Mouse (Mus musculus): ENCODE measurements around the gene Ap3b1. TPM values are rescaled to one million over a fixed set of nuclear protein-coding genes. Genes with fewer than 3 reads are reported as not detected.
A peak's percentile ranks its signal among the peaks of the same experiment; 100 is the strongest.

Gene Ap3b1
- total RNA-seq, 2 experiments from 2014 or later = 29.4 to 31.8 TPM

DNA sequence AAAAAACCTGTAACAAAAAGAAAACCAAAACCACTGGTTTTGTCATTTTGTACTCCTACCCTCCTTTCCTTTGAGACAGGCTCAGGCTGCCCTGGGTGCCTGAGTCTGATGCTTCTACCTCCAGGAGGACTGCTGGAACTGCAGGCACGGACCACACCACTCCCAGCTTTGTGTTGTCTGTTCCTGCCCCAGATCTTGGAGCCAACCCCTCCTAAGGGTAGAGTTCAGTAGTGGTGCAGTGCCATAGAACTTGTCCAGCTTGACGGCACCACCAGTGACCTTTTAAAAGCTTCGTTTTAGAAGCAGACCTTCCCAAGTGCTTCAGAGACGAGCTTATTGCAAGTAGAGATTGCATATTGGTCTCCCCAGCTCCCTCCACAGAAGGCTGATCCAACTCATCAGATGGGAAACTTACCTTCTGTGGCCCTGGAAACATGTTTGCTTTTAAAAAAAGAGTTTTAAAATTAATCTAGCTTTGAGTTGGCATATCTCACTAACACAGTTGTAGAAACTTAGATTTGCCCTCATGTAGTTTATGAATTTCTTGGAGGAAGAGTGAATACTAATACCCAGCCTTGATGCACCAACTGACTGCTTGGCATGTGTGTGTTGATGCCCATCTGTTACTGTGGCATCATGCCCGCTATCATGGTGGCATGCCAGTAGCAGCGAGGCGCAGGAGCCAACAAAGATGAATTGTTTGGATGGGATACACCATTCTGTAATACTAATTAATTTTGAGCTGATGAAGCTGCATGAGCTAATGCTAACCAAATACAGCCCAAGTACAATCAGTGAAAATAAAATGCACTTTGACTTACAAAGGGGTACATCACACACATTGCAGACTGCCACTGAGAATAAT lies 17.0 kb downstream of the Ap3b1 start:
- DNase-seq = no peak

DNA sequence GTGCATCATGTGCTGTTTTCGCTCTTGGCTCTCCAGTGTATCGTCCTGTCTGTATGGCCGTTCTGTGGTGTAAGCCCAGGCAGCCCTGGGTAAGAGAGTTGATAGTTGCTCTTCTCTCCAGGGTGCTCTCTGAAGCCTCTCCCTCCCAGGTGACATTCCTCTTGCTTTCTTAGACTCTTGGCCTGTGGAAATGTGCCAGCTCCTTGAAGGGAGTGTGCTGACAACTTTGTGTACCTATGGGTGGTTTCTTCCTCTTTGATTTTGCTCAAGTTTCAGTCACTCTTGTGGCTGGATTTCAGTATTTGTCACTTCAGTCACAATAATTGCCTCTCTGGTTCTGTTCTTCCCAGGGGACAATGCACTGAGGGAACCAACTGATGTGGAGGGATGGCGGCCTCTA lies 20.2 kb downstream of the Ap3b1 start:
- no peak for DNase-seq

DNA sequence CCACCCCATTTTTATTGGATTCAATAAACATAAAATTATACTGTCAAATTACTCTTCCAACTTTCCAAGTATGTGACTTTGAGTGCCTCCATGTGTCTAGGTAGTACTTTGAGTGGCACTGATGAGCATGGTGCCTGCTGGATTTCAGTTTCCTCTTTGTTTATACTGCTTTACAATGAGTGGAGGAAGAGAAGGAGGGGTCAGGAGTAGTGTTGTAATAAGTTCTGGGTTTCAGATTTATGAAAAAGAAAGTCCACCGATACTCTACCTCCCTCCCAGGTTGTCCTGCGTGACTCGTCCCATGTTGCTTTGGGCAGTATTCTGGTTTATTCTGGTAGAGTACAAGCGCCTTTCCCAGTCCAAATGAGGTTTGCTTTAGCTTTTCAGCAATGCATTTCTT lies 22.7 kb downstream of the Ap3b1 start:
- no peak for DNase-seq

DNA sequence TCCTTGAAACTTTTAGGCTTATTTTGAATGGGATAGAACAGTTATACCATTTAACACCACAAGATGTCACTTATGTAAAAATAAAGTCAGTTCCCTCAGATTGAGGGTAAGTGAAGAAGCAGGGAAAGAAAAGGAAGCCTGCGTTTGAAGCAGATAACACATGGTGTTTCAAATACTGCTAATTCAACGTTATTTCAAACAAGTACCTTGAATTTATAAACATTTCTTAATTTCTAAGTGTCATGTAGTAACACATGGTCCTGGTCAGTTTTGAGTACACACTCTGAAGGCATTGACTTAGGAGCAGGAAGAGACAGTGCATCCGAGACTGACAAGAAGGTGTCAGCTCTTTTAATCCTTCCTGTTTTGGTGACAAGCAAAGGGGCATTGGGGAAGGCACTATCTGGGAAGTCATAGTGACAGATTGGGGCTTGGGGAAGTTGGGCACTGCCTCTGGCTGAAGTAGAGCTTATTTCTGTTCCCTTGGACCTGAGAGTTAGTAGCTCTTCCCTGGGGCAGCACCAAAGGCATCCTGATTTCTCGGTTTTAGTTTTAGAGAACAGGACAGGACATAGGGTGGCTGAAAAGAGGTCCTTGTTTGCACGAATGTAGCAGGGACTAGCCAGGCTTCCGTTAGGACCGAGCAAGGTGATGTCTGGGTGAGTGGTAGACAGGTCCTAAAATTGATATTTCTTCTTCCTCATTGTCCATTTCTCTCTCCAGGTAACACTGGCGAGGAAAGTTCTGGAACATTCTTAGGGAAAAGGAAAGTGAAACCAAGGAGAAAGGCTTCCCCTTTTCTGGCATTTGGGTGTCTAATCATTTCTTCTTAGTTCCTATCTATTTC lies 23.3 kb downstream of the Ap3b1 start:
- no peak for DNase-seq

DNA sequence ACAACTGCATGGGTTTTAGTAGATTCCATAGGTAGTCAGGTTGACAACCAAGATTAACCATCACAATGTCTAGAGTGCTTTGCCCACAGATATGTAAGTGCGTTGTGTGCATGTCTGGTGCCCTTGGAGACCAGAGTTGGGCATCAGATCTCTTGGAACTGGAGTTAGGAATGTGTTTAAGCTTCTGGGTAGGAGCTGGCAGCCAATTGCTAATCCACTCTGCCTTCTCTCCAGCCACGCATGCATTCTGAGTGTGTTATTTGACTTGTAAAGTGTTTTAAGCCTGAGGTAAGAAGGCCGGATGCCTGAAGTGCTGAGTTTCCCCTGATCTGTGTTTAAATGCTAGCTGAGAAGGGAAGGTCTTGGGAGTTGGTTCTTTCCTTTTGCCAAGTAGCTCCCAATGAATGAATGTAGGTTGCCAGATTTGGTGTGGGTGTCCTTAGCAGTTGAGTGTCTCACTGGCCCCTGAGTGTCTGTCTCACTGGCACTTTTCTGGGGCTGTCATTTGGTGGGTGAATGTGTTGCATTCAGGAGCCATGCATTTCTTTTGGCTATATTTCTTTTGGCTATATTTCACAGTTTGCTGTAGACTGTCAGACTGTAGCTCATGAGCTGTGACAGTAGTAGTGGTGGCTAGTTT lies 26.3 kb downstream of the Ap3b1 start:
- no peak for DNase-seq

DNA sequence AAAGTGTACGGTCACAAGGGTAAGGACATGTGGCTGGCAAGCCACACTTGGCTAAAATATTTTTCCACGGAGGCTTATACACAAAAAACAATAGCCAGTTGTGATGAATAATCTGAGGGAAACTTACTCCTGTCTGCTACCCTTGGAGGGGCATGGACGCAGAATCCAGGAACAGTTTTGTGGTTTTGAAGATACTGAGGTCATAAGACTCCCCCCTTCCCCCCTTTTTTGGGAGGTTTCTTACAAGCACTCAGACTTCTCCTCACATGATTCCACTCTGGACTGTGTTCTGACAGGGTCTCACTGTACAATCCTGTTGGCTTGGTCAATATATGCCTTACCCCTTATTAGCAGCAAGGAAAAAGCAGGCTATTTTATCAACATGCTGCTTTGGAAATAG lies 29.8 kb downstream of the Ap3b1 start:
- no peak for DNase-seq

DNA sequence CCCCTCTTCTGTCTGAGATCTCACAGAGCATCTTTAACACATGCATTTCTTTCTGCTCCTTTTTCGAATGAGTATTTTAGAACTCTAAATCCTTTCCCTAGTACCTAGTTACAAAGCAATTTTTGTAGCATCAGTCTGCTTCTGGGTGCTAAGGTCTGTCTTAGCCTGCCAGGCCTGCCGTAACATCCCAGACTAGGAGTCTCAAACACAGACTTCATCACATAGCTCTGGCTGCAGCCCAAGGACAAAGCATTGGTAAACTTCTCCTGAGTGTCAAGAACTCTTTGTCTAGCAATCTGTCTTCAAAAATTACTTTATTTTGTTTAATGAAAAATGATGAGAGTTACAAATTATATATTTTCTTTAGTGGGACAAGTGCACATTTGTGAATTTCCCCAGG lies 30.8 kb downstream of the Ap3b1 start:
- no peak for DNase-seq

DNA sequence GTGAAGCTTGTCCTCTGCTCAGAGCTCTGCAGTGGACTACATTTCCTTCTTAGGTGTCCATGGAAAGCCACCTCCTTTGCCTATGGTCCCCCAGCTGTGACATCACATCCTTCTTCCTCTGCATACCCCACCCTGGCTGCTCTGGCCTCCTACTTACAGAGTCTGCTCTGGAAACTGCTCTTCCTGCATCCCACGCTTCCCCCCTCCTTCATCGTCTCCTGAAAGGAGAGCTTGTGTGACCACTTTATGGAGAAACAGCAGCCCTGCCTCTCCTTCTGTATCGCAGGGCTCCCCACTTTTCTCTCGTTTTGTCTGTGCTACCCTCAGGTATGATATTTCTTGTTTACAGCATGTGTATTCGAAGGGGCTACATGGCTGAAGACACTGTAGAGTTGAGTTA lies 33.5 kb downstream of the Ap3b1 start:
- DNase-seq = no peak

DNA sequence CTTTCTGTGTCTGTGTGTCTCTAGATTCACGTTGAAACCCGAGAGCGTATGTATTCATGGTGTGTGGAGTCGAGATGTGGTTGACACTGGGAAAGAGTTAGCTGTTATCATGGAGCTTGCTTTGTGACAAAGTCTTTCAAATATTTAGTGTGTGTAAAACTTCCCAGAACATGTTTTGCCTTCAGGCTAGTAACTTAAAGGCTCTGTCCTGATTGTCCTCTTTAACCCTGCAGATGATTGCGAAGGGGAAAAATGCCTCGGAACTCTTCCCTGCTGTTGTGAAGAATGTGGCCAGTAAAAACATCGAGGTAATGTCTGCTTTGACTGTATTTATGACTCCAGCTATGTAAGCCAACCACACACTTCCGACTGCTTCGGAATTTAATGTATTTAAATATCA lies 35.7 kb downstream of the Ap3b1 start:
- DNase-seq = no peak

DNA sequence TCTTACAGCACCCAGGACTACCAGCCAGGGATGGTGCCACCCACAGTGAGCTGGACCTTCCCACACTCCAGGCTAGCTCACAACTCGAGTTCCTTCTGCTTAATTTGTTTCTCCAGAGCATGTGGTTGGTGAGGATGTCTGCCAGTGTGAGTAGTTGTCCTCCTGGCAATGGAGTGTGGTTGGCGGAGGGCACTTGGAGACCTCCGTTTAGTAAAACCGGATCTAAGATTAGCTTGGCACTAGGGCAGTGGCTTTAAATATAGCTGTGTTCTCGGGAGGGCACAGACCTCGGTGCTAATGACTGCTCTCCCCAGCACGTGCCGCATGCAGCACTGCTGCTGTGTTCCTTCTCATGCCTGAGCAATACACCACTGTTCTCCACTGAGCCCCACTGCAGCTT lies 37.0 kb downstream of the Ap3b1 start:
- peak; percentile 39 for DNase-seq

DNA sequence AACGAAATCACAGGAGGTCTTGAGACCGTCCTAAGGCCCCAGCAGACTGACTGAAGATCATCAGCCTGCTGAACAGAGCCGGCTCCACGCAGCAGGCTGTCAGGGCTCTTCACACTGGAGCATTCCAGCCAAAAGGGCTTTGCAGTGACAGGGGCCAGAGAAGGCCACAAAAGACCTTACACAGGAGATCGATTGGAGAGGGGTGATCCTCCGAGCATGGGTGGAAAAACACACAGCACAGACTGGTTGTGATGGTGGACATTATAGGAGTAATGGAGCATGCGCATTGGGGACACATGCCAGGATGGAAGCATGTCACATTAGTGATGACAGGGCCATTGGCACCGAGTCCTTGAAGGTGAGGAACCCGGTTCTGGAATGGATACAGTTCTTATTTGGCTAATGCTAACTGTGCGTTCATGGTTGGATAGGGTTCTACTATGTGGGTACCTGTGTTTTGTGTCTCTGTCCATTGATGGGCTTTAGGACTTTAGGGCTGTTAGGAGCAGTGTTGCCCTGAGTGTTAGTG lies 37.7 kb downstream of the Ap3b1 start:
- DNase-seq = no peak

DNA sequence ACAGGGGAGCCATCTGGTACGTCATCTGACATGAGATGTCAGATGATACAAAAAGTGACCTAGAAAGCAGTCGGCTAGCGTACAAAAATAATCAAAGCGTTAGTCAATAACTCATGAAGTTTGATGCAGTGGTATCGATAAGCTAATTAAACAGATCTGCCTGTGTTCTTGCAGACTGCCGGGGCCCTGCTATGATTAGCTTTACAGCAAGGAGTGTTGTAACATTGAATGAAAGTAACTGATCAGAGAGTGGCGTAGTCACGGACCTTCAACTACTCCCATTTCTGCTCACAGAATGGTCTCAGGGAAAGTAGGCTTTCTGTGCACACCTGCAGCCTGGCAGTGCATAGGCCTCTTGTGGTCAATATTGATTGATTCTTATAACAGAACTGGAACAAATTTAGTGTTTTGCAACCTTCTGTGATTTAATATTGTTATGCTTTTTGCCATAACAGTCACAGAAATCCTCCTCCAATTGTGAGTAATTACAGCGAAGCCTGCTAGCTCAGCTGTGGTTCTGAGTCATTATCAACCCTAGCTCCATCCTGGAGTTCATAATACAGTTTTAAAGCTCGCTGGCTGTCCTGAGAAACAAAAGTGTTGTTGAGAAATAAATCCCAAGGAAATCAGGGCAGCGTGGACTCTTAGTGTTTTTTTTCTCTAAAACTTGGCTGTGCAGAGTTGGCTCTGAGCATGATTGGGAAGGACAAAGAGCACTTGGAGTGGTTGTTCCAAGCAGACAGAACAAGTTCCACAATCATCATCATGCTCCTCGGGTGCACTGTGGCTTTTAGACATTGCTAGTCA lies 40.0 kb downstream of the Ap3b1 start:
- no peak for DNase-seq

DNA sequence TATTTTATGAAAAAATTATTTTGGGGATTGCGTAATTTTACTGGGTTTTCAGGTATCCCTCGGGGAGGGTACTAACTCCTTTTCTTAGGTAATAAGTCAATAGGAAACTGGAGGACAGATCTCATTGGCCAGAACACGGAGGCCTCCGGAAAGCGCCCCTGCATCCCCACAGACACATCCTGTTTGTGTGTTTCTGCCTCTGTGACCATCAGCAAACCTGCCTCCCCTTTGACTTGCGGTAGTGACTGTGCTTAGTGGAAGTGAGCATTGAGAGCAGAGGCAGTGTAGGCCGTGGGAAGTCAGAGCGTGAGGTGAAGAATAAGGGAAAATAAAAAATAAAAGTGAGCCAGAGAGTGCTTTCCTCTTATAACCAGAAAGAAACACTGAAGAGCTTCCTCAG lies 41.7 kb downstream of the Ap3b1 start:
- no peak for DNase-seq

DNA sequence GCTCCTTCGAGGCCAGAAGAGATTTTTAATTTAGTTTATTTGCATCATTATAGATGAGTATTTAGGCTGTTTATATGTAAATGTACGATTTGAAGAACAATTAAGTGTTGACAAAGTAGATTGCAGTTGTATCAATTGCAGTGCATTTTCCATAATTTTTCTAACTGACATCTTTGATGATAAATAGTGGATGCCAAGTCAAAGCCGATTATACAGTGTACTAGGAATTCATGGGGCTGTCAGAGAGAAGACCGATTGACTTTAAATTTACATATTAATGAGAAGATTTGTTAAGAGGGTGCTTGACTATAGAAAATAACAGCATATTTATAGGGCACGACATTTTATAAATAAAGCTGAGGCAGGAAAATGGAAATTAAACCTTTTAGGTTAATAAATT lies 64.8 kb downstream of the Ap3b1 start:
- no peak for DNase-seq

DNA sequence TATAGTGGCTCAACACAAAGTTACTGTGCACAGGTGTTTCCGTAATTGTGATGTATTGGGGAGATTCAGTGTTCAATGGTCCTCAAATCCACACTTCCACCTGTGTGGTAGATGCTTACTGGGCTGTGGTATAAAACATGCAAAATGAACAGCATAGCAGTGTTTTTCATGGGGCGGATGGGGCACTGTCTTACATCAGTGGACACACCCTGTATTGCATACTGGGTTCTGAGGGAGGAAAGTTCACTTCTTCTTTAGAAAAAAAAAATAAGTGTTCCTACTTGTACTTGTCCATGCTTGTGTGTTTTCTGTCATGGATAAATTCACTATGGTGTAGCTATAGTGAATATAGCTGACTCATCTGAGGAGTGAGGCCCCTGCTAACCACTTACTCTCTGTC lies 70.8 kb downstream of the Ap3b1 start:
- no peak for DNase-seq

DNA sequence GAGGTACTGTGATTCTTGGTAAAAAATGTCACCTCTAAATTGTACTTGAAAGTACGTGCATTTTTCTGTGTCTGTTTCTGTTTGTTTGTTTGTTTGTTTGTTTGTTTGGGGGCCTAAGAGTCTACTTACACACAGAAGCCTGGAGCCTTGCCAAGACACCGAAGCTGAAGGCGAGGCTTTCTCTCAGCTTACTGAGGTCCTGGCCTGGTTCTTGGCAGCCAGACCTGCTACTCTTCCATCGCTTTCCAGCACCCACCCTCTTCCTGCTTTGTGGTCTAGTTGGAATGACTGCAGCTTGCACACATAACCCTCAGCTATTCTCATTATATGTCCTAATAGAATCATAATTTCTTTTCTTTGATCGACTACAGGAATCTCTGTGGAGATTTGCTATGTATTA lies 80.6 kb downstream of the Ap3b1 start:
- DNase-seq = peak; percentile 49

DNA sequence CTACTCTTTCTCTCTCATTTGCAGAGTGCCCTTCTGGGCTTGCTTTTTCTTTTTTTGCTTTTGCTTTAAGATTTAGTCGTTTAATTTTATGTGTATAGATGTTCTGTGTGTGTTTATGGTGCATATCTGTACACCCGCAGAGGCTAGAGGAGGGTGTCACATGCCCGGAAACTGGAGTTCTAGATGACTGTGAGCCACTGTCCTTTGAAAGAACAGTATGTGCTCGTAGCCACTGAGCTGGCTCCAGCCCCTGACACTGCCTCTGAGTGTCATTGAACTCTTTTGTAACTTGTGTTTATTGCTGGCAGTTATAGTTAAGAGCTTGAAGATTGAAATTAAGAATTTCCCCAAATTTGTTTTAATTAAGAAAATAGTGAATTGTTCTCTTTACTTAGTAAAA lies 82.4 kb downstream of the Ap3b1 start:
- no peak for DNase-seq

DNA sequence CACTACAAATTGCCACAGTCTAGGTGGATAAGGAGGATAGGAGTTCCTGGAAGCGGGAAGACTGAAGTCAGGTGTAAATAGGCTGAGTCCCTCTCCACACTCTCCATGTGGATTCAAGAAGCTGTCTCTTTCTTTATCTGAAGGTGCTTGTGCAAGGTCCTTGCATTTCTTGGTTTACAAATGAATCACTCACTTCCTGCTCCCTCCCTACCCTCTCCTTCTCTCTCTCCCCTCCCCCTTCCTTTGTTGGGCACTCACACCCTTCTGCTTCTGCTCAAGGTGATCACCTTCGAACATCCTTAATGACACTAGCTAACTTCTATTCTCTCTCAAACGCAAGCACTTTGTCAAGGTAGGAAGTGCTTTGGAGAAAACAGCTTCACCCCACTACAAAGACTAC lies 84.7 kb downstream of the Ap3b1 start:
- DNase-seq = no peak

DNA sequence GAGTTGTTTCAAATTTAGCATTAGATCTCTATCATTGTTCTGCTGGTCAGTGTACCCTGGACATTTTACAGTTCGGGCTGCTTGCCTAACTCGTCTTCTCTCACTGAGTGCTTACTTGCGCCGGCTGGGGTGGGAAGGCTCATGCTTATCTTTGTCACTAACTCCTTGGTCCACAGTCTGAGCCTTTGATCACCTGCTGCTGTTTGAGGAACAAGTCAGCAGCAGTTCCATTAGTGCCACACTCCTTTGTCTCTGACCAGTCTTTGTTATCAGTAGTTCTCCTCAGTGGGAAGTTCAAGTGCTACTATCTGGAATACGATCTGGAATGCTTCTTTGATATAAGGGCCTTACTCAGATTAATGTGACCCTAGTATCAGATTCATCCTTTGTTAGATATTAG lies 86.3 kb downstream of the Ap3b1 start:
- no peak for DNase-seq

DNA sequence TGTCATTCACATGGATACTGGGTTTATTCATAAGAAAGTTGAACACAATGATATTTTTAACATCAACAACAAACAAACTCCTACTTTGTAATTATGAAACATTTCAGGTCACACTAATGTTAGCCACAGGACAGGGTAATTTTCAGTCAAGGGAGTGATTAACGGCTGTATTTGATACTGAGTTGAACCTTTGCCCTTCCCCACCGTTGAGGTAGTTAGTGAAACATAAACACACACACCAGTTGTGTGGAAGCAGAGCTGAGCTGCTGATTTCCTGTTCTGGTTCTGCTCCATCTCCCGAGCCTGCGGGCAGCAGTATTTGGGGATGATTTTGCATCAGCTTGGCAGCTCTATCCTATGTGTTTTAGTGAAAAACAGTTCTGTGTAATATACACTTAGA lies 88.2 kb downstream of the Ap3b1 start:
- DNase-seq = no peak

DNA sequence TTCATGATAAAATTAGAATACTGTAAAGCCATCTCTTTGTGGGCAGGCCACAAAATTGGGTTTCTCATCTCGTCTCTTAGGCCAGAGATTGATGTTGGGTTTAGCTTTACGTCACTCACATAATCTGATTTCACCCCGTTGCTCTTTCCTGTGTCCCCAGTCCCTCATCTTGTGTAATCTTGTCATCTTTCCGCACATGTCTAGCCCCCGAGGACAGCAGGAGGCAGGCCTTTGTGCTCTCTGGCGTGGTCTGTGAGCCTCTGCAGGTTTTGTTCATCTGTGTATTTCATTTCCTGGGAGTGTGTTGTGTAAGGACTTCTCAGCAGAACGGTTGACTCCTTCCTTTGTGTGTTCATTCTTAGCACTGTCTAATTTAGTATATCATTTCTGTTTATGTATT lies 90.8 kb downstream of the Ap3b1 start:
- no peak for DNase-seq

DNA sequence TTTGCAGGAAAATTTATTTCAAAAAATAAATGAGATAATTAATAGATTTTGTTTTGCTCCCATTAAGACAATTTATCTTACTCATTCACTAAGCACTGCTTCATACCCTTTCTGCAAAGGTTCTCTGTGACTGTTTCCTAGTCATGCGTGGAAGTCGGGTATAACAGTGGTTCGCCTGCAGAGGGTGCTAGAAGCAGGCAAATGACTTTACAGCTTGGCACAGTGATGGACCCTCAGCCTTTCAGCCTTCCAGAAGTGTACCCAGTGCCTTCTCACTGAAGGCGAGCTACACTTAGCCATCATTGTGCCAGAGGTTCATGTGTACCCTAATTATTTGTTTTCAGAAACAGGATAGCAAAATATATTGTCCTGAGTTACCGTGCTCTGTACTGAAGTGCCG lies 92.5 kb downstream of the Ap3b1 start:
- peak; percentile 63 for DNase-seq
